Mouse (Mus musculus) limb, embryonic 14.5 days (tissue): ENCODE measurements around the gene Kcnip1. TPM values are rescaled to one million over a fixed set of nuclear protein-coding genes. Genes with fewer than 3 reads are reported as not detected.

ENCODE experiments used
- ATAC-seq: fragments of 200-750 bp; cut with Nextera tagmentation; 2 replicates; pipeline ENCODE4 v1.8.0; 2017; ENCODE audit warnings: low read depth, moderate number of reproducible peaks, moderate TSS enrichment; ENCODE audit not compliant: low FRiP score
- DNase-seq: peaks from one replicate; pipeline ENCODE4 v3.0.0-alpha.2; 2015; ENCODE audit warnings: low spot score
- H3K27ac ChIP-seq: fragments of 300-500 bp; sonication (generic); replicated peaks from 2 replicates; pipeline ENCODE4 v1.5.1; 2014; ENCODE audit warnings: low read depth, mild to moderate bottlenecking, low read length, moderate library complexity, mixed read lengths
- H3K27me3 ChIP-seq: fragments of 300-500 bp; sonication (generic); 2 replicates; pipeline ENCODE4 v1.6.1; 2014; ENCODE audit warnings: low read length, mixed read lengths; ENCODE audit not compliant: control insufficient read depth, insufficient read depth
- H3K36me3 ChIP-seq: fragments of 300-500 bp; sonication (generic); 2 replicates; pipeline ENCODE4 v1.6.1; 2014; ENCODE audit warnings: mild to moderate bottlenecking, low read length, moderate library complexity, mixed read lengths; ENCODE audit not compliant: control insufficient read depth, insufficient read depth
- H3K4me1 ChIP-seq: fragments of 300-500 bp; sonication (generic); 2 replicates; pipeline ENCODE4 v1.6.1; 2014; ENCODE audit warnings: antibody characterized with exemption, low read length, mixed read lengths; ENCODE audit not compliant: control insufficient read depth, insufficient read depth
- H3K4me2 ChIP-seq: fragments of 300-500 bp; sonication (generic); replicated peaks from 2 replicates; pipeline ENCODE4 v1.6.1; 2014; ENCODE audit warnings: low read depth, mild to moderate bottlenecking, low read length, moderate library complexity; ENCODE audit not compliant: severe bottlenecking
- H3K4me3 ChIP-seq: fragments of 300-500 bp; sonication (generic); replicated peaks from 2 replicates; pipeline ENCODE4 v1.5.1; 2014; ENCODE audit warnings: low read length
- H3K9ac ChIP-seq: fragments of 300-500 bp; sonication (generic); 2 replicates; pipeline ENCODE4 v1.6.1; 2014; ENCODE audit warnings: mild to moderate bottlenecking, low read depth, low read length, moderate library complexity; ENCODE audit not compliant: severe bottlenecking
- H3K9me3 ChIP-seq: fragments of 300-500 bp; sonication (generic); 2 replicates; pipeline ENCODE4 v1.6.1; 2016; ENCODE audit warnings: low read length; ENCODE audit not compliant: control insufficient read depth
- POLR2A ChIP-seq: fragments of 200-500 bp; IDR thresholded peaks from 2 replicates; pipeline ENCODE4 v1.8.0; 2012; ENCODE audit warnings: inconsistent platforms, mild to moderate bottlenecking, moderate library complexity, borderline replicate concordance; ENCODE audit not compliant: insufficient read depth, insufficient read length; ENCODE audit errors: extremely low read depth
- WGBS: fragments of 180-500 bp; shearing (Covaris S2); extraction: QIAGEN DNeasy Blood & Tissue Kit; methylation state at CpG from one replicate; pipeline ENCODE4 v1.1.7; 2014; 5-methylcytosine and 5-hydroxymethylcytosine counted together
- polyA plus RNA-seq, 2 experiments: library from polyadenylated mRNA; depleted of rRNA in 1 of 2; stranded (reverse) in 1 of 2; unstranded in 1 of 2; fragments of >200 nt; fragmentation: Nextera tagmentation in 1 of 2; extraction: Ambion mirVana in 1 of 2; gene quantifications; 2 replicates each; pipeline versions ENCODE4 v1.2.1 to v1.2.3; 2012 to 2014

The Kcnip1 gene
- polyA plus RNA-seq, 2 experiments, result 3.4 to 5.0 TPM

- Histone ChIP-seq H3K9ac (no peak overlapping the region), H3K4me1 (no peaks in the 10 kb centered on the region; the same call in 1 of the 2 replicates), H3K4me2 (no peak overlapping the region), H3K27ac (no peak overlapping the region), H3K4me3 (no peak overlapping the region), H3K27me3 (no peaks in the 10 kb centered on the region), H3K9me3 (no peaks in the 10 kb centered on the region), H3K36me3 (no peaks in the 10 kb centered on the region)
- no peak for DNase-seq
- WGBS, result 46% methylated on average over 6 of the region's 6 CpGs
- ATAC-seq, result no peak
- TF ChIP-seq POLR2A, result no peak
Observed at GRCm38 (mm10) chr11:33668376-33668775, 324.6 kb downstream of the Kcnip1 start.

- no peak for TF ChIP-seq POLR2A
- DNase-seq (no peak), ATAC-seq (no peak)
- Histone ChIP-seq H3K4me2 (no peak overlapping the region), H3K4me3 (no peak overlapping the region), H3K9ac (no peak overlapping the region), H3K27ac (no peak overlapping the region), H3K9me3 (no peaks in the 10 kb centered on the region), H3K36me3 (no peaks in the 10 kb centered on the region), H3K27me3 (no peaks in the 10 kb centered on the region), H3K4me1 (no peaks in the 10 kb centered on the region)
- 65% methylated on average over 2 of the region's 2 CpGs for WGBS
Observed at GRCm38 (mm10) chr11:33663599-33663998, 329.4 kb downstream of the Kcnip1 start.

- no peak for TF ChIP-seq POLR2A
- Histone ChIP-seq H3K4me1 (no peaks in the 10 kb centered on the region), H3K27ac (no peak overlapping the region), H3K36me3 (no peaks in the 10 kb centered on the region), H3K4me3 (no peak overlapping the region), H3K27me3 (no peaks in the 10 kb centered on the region), H3K4me2 (no peak overlapping the region), H3K9me3 (no peaks in the 10 kb centered on the region), H3K9ac (no peak overlapping the region)
- no peak for DNase-seq
- 61% methylated on average over 13 of the region's 13 CpGs for WGBS
- no peak for ATAC-seq
Observed at GRCm38 (mm10) chr11:33660016-33660913, 332.7 kb downstream of the Kcnip1 start.

DNA sequence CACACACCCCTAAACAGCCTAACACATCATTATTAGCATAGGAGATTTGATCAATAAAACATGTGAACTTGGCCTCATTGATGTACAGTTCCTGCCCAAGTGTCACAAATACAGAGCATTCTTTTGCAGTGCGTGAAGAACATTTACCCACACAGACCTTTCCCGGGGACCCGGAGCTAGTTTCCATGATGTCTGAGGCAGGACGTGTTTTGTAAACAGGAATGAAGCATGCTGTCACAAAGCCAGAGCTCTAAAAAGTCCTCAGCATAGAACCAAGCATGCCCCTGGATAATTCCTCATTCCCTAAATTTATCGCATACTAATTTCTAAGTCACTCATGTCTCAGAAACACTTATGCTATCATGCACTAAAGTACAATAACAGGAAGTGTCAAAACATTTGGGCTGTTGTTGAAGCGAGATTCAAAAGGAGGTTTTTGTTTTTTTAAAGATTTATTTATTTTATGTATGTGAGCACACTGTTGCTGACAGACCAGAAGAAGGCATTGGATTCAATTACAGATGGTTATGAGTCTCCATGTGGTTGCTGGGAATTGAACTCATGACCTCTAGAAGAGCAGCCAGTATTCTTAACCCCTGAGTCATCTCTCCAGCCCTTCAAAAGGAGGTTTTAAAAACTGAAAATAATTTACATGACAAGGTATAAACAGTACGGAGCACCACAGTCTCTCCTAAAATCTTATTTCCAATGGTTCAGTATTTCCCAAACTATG is 336.9 kb downstream of the Kcnip1 start:
- no peak for DNase-seq
- ATAC-seq, result no peak
- no peak overlapping the region for H3K27ac ChIP-seq
- H3K9ac ChIP-seq, result no peak overlapping the region
- whole genome bisulfite sequencing, result 78% methylated on average over 7 of the region's 7 CpGs
- H3K4me2 ChIP-seq, result no peak overlapping the region
- H3K27me3 ChIP-seq, result no peaks in the 10 kb centered on the region
- no peaks in the 10 kb centered on the region for H3K36me3 ChIP-seq
- no peaks in the 10 kb centered on the region for H3K4me1 ChIP-seq
- H3K4me3 ChIP-seq, result no peak overlapping the region
- H3K9me3 ChIP-seq, result no peaks in the 10 kb centered on the region
- no peak for TF ChIP-seq POLR2A

DNA sequence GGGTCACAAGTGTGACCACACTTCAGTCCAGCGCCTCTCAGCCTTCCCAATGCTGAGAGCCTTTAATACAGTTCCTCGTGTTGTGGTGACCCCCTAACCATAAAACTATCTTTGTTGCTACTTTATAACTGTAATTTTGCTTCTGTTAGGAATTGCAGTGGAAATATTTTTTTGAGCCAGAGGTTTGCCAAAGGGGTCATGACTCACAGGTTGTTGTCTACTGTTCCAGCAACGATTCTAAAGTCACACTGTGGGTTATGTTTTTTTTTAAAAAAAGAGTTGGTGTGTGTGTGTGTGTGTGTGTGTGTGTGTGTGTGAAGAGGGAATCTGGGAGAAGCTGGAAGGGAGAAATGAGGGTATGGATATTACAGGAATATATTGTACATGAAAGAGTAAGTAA is 337.7 kb downstream of the Kcnip1 start:
- Histone ChIP-seq H3K4me3 (no peak overlapping the region), H3K36me3 (no peaks in the 10 kb centered on the region), H3K9me3 (no peaks in the 10 kb centered on the region), H3K4me1 (no peaks in the 10 kb centered on the region), H3K4me2 (no peak overlapping the region), H3K9ac (no peak overlapping the region), H3K27ac (no peak overlapping the region), H3K27me3 (no peaks in the 10 kb centered on the region)
- 71% methylated on average over 3 of the region's 3 CpGs for WGBS
- no peak for TF ChIP-seq POLR2A
- ATAC-seq, result no peak
- DNase-seq, result no peak
